Mouse (Mus musculus) embryonic facial prominence, embryonic 13.5 days (tissue): ENCODE data around the gene Otogl. TPM values are rescaled to one million over a fixed set of nuclear protein-coding genes. Genes with fewer than 3 reads are reported as not detected.
A peak's percentile ranks its signal among the peaks of the same experiment; 100 is the strongest.

Experiments used
- ATAC-seq: fragments of 200-750 bp; cut with Nextera tagmentation; 2 replicates; pipeline ENCODE4 v1.8.0; 2017; ENCODE audit warnings: low read depth; ENCODE audit not compliant: insufficient number of reproducible peaks, insufficient read depth, low FRiP score, low TSS enrichment
- H3K27ac ChIP-seq: fragments of 300-500 bp; sonication (generic); 2 replicates; pipeline ENCODE4 v1.5.1; 2015; ENCODE audit warnings: moderate library complexity, mild to moderate bottlenecking, inconsistent platforms
- H3K27me3 ChIP-seq: fragments of 300-500 bp; sonication (generic); 2 replicates; pipeline ENCODE4 v1.6.1; 2015; ENCODE audit warnings: mild to moderate bottlenecking, inconsistent platforms
- H3K36me3 ChIP-seq: fragments of 300-500 bp; sonication (generic); 2 replicates; pipeline ENCODE4 v1.6.1; 2015; ENCODE audit warnings: mild to moderate bottlenecking, inconsistent platforms
- H3K4me1 ChIP-seq: fragments of 300-500 bp; sonication (generic); 2 replicates; pipeline ENCODE4 v1.6.1; 2015; ENCODE audit warnings: inconsistent platforms
- H3K4me2 ChIP-seq: fragments of 300-500 bp; sonication (generic); 2 replicates; pipeline ENCODE4 v1.6.1; 2015; ENCODE audit warnings: moderate library complexity, mild to moderate bottlenecking, inconsistent platforms
- H3K4me3 ChIP-seq: fragments of 300-500 bp; sonication (generic); 2 replicates; pipeline ENCODE4 v1.5.1; 2015; ENCODE audit warnings: mild to moderate bottlenecking, inconsistent platforms
- H3K9ac ChIP-seq: fragments of 300-500 bp; sonication (generic); 2 replicates; pipeline ENCODE4 v1.6.1; 2015; ENCODE audit warnings: mild to moderate bottlenecking, inconsistent platforms
- H3K9me3 ChIP-seq: fragments of 300-500 bp; sonication (generic); 2 replicates; pipeline ENCODE4 v1.6.1; 2016; ENCODE audit warnings: inconsistent platforms
- WGBS: fragments of 180-500 bp; shearing (Covaris S2); methylation state at CpG from one replicate; pipeline ENCODE4 v1.1.7; 2015; ENCODE audit warnings: mixed read lengths; 5-methylcytosine and 5-hydroxymethylcytosine counted together
- polyA plus RNA-seq: library from polyadenylated mRNA; unstranded; fragments of >200 nt; fragmentation: Nextera tagmentation; extraction: Ambion mirVana; gene quantifications from 2 replicates; pipeline ENCODE4 v1.2.1, GENCODE M21; 2015

The Otogl gene
- polyA plus RNA-seq, 1 experiment from 2014 or later: 0.06 TPM

DNA sequence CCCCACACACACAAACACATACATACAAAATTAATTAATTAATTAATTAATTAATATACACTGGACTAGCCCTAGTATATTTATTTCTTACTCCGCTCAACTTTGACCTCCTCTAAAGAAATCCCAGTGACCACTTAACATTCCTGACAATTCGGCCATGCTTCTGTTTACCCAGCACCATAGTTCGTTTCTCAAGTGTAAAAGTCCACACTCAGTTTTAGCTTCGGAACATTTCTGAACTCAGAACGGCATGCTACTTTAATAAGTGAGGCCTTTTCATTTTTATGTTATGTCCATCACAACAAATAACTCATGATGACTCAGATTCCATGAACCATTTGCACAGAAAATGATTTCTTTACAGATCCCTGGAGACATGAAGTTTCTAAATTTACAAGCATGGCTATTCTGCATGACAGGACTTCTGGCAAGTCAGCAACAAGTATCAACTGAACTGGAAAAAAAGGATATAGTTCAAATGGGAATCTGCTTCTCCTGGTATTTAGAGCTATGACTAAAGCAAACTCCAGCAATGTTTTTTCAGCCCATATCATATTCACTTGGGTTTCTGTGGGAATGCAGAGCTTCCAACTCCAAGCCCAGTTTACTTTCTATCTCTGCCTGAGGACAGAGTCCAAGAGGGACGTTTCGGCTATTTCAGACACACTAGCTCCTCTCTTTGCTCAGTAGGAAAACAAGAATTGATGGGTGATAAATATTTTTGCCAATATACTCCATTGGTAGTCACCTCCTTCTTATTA lies 6.5 kb downstream of the Otogl start:
- ATAC-seq: no peak
- H3K36me3 ChIP-seq: no peaks in the 10 kb centered on the region
- H3K27ac ChIP-seq: no peak overlapping the region; the same call in 1 of the 2 replicates
- peaks cover 3% of the 10 kb centered on the region for H3K9me3 ChIP-seq
- no peaks in the 10 kb centered on the region for H3K4me1 ChIP-seq
- H3K27me3 ChIP-seq: no peaks in the 10 kb centered on the region
- H3K9ac ChIP-seq: no peak overlapping the region
- 72% methylated on average over 7 of the region's 7 CpGs for WGBS
- no peak overlapping the region for H3K4me3 ChIP-seq
- H3K4me2 ChIP-seq: no peak overlapping the region

DNA sequence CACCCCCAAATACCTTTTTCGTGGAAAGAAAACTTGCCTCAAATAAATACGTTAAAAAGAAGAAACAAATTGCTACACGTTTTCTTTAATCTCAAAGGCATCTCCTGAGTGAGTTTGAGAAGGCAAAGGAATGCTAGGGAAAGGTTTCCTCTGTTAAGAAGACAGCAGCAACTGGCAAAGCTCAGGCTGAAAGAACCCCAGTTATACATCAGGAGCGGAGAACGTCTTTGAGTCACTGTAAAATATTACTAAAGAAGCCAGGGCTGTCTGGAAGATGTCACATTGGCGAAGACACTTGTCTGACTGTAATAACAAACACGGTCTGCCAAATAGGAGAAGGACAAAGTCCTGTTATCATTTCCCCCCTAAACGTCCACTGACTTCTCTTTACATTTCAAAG lies 10.0 kb downstream of the Otogl start:
- 79% methylated on average over 8 of the region's 8 CpGs for WGBS

DNA sequence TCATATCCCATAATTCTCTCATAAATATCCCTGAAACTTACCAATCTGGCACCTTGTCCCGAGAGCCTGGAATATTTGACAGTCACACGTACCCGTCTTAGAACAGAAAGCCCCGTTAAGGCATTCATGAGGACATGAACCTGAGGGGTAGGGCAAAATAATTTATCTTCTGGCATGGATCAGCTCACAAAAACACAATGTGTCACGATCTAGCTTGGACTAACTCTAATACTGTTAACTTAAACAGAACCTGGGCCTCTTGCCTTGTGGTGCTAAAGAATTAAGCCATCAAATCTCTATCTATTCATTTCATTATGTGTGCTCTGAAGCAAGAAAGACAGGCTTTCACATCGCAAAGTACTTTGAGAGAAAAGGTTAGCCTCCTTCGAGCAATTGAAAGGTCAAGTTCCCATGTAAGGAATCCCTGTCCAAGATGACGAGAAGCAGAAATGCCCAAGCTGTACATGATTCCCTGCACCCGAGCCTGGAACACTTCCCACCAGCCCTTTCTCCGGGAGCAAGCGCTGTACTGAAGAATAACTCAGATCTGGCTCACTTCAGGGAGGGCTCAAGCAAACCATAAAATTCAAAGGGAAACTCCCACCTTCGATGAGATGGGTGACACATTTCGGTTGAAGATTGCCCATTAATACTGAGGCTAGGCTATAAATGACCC lies 10.6 kb downstream of the Otogl start:
- no peak overlapping the region for H3K4me2 ChIP-seq
- H3K9ac ChIP-seq: no peak overlapping the region
- no peaks in the 10 kb centered on the region for H3K36me3 ChIP-seq
- no peaks in the 10 kb centered on the region for H3K4me1 ChIP-seq
- H3K27ac ChIP-seq: no peak overlapping the region
- H3K4me3 ChIP-seq: no peak overlapping the region
- H3K9me3 ChIP-seq: no peaks in the 10 kb centered on the region
- WGBS: 76% methylated on average over 13 of the region's 13 CpGs
- no peaks in the 10 kb centered on the region for H3K27me3 ChIP-seq
- ATAC-seq: no peak

More for the DNA sequence above, 10.0 kb downstream of the Otogl start:
- Histone ChIP-seq H3K9me3 (no peaks in the 10 kb centered on the region), H3K9ac (no peak overlapping the region), H3K27me3 (no peaks in the 10 kb centered on the region), H3K4me1 (no peaks in the 10 kb centered on the region), H3K27ac (no peak overlapping the region), H3K36me3 (no peaks in the 10 kb centered on the region), H3K4me2 (no peak overlapping the region), H3K4me3 (no peak overlapping the region)
- ATAC-seq: no peak

- Histone ChIP-seq H3K4me3 (no peak overlapping the region), H3K36me3 (no peaks in the 10 kb centered on the region), H3K4me1 (0 out of 2 replicates have a peak, but pooled peaks cover under 1% of the 10 kb centered on the region), H3K9me3 (no peaks in the 10 kb centered on the region), H3K27me3 (no peaks in the 10 kb centered on the region), H3K27ac (no peak overlapping the region), H3K9ac (no peak overlapping the region), H3K4me2 (no peak overlapping the region)
- 91% methylated on average over 6 of the region's 6 CpGs for WGBS
- ATAC-seq: no peak
Observed at GRCm38 (mm10) chr10:107899946-107900345, 12.0 kb downstream of the Otogl start.

DNA sequence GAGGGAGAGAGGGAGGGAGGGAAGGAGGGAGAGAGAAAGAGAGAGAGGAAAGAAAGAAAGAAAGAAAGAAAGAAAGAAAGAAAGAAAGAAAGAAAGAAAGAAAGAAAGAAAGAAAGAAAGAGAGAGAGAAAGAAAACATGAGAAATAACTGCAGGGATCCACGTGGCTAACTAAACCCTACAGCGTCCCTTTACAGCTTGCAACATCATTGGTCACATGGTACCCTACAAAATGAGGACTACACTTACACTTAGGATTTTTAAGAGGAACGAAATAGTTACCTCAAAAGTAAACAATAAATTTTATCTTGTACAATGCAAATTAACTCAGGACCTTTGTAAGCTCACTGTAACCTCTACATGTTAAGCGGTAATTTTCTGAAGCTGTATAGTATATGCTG lies 15.8 kb downstream of the Otogl start:
- H3K9ac ChIP-seq: no peak overlapping the region
- H3K36me3 ChIP-seq: no peaks in the 10 kb centered on the region
- 0 out of 2 replicates have a peak, but pooled peaks have one; percentile 3 for ATAC-seq
- WGBS: 82% methylated on average over 4 of the region's 4 CpGs
- no peak overlapping the region for H3K4me2 ChIP-seq
- no peaks in the 10 kb centered on the region for H3K27me3 ChIP-seq
- H3K4me1 ChIP-seq: 0 out of 2 replicates have a peak, but pooled peaks cover 5% of the 10 kb centered on the region
- H3K9me3 ChIP-seq: no peaks in the 10 kb centered on the region
- H3K4me3 ChIP-seq: no peak overlapping the region
- no peak overlapping the region for H3K27ac ChIP-seq

DNA sequence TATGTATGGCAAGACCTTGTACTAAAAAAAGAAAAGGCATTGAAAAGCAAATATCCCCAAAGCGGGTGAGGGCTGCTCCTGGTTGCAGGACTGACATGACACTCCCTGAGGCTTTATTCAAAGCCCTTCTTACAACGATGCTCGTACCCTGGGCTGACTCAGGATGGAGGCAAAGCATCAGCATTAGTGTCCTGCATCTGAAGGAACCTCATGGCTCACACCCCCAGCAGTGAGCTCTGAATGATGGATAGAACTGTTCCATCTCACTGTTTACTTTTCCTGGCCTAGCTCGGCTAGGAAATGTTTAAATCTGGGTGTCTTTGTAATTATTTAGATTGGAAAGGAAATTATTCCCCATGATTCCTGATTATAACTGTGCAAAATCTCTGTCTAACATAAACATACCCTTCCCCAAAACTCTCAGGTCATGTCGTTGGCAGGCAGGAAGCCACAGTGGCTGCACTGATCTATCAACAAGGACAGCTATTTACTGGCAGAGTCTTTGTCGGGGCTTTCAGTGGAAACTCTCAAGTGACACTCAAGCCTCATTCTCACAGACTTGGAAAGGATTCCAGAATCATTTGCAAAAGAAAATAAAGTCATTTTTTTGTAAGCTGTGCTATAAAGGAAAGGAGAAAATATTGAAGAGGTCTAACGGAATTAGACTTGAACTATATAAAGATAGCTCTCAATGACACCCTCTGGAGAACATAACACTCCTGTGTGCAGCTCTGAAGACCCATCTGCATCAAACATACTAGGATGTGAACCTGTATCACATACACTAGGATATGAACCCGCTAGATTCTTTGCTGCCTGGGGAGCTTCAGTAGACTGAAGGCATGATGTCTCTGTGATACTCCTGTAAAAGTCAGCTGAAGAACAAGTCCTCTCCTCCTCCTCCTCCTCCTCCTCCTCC lies 17.0 kb downstream of the Otogl start:
- Histone ChIP-seq H3K27ac (no peak overlapping the region), H3K4me2 (no peak overlapping the region), H3K4me3 (no peak overlapping the region), H3K9me3 (no peaks in the 10 kb centered on the region), H3K36me3 (no peaks in the 10 kb centered on the region), H3K27me3 (no peaks in the 10 kb centered on the region), H3K9ac (no peak overlapping the region), H3K4me1 (0 out of 2 replicates have a peak, but pooled peaks cover 5% of the 10 kb centered on the region)
- WGBS: 53% methylated on average over 8 of the region's 8 CpGs
- no peak for ATAC-seq

DNA sequence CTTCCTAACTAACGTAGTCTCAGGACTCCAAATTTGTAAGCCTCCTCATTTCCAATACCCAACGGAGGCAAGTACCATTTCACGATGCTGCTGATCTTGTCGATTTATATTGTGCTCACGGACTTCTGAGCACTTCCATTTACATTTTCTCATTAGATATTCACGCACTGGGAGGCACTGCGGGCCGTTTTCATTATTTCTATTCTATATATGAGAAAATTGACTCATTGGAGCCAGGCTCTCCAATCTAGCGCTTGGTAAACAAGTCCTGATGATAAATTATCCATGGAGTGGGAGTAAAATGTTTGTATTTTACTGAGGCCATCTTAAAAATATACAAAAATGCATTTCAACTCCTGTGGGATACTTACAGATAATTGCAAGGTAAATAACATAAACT lies 21.5 kb downstream of the Otogl start:
- 91% methylated on average over 9 of the region's 9 CpGs for WGBS
- 0 out of 2 replicates have a peak, but pooled peaks cover 5% of the 10 kb centered on the region for H3K4me1 ChIP-seq
- ATAC-seq: no peak
- no peak overlapping the region for H3K4me2 ChIP-seq
- H3K9me3 ChIP-seq: no peaks in the 10 kb centered on the region
- no peaks in the 10 kb centered on the region for H3K36me3 ChIP-seq
- H3K27ac ChIP-seq: no peak overlapping the region
- no peak overlapping the region for H3K4me3 ChIP-seq
- H3K9ac ChIP-seq: no peak overlapping the region
- no peaks in the 10 kb centered on the region for H3K27me3 ChIP-seq

DNA sequence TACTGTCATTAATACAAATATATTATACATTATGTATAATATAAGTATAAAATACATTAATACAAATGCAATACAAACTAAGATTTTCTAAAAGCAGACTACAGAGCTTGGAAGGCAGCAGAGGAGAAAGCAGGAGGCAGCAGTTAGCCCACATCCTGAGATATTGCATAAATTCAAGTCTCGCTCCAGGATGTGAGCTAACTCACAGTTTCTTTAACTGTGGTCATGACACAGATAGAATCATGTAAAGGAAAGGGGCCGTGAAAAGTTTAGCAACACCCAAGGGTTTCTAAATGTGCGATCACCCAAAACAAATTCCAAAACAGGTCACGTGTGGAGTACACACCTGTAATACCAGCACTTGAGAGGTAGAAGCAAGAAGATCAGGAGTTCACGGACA lies 39.4 kb downstream of the Otogl start:
- no peak overlapping the region for H3K9ac ChIP-seq
- H3K4me3 ChIP-seq: no peak overlapping the region
- H3K36me3 ChIP-seq: no peaks in the 10 kb centered on the region
- no peak overlapping the region for H3K27ac ChIP-seq
- no peaks in the 10 kb centered on the region for H3K4me1 ChIP-seq
- H3K9me3 ChIP-seq: no peaks in the 10 kb centered on the region
- WGBS: 94% methylated on average over 5 of the region's 5 CpGs
- H3K4me2 ChIP-seq: no peak overlapping the region
- H3K27me3 ChIP-seq: no peaks in the 10 kb centered on the region
- ATAC-seq: no peak

GRCm38 (mm10) chr10:107872109-107872508 lies 39.8 kb downstream of the Otogl start:
- no peaks in the 10 kb centered on the region for H3K4me1 ChIP-seq
- no peak overlapping the region for H3K4me3 ChIP-seq
- H3K4me2 ChIP-seq: no peak overlapping the region
- H3K9me3 ChIP-seq: no peaks in the 10 kb centered on the region
- no peak for ATAC-seq
- no peak overlapping the region for H3K9ac ChIP-seq
- no peak overlapping the region for H3K27ac ChIP-seq
- WGBS: 80% methylated on average over 4 of the region's 4 CpGs
- no peaks in the 10 kb centered on the region for H3K36me3 ChIP-seq
- H3K27me3 ChIP-seq: no peaks in the 10 kb centered on the region

- Histone ChIP-seq H3K27me3 (no peaks in the 10 kb centered on the region), H3K9me3 (no peaks in the 10 kb centered on the region), H3K9ac (no peak overlapping the region), H3K4me1 (no peaks in the 10 kb centered on the region), H3K4me3 (no peak overlapping the region), H3K4me2 (no peak overlapping the region), H3K27ac (no peak overlapping the region), H3K36me3 (no peaks in the 10 kb centered on the region)
- 74% methylated on average over 7 of the region's 7 CpGs for WGBS
- no peak for ATAC-seq
Observed at GRCm38 (mm10) chr10:107870540-107870939, 41.4 kb downstream of the Otogl start.

DNA sequence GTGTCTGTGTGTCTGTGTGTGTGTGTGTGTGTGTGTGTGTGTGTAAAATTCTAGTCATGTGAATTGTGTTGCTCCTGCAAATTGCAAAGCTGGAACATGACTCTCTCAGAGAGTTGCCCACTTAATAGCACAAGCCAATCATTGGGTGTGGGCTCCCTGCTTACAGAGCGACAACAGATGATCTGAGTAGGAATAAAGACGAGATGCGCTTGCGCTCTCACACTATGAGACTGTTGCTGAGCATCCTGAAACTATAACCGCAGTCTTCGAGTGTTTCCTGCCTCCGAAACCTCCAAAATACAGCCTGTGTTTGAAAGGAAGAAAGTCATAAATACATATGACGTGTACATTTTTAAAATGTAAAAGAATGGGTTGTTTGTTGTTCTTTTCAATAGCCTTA lies 43.0 kb downstream of the Otogl start:
- Histone ChIP-seq H3K9ac (no peak overlapping the region), H3K27ac (no peak overlapping the region), H3K36me3 (no peaks in the 10 kb centered on the region), H3K4me1 (no peaks in the 10 kb centered on the region), H3K4me2 (no peak overlapping the region), H3K4me3 (no peak overlapping the region), H3K9me3 (no peaks in the 10 kb centered on the region), H3K27me3 (no peaks in the 10 kb centered on the region)
- WGBS: 91% methylated on average over 8 of the region's 8 CpGs
- no peak for ATAC-seq
